Mouse (Mus musculus) MEL (cell line): Measurements from ENCODE around the gene Mgl2.
"Not testable (repeated sequence)": the region's sequence is repeated elsewhere in the genome, so short reads cannot be mapped to it uniquely, and the experiment has no call there.

ENCODE experiments used
- CTCF ChIP-seq, 3 experiments: IDR thresholded peaks in 2 of 3; conservative IDR thresholded peaks in 1 of 3; 2 replicates each; pipeline ENCODE4 v1.5.1; 2011 to 2012; ENCODE audit warnings: low read length in 3 of 3, low read depth in 2 of 3, mild to moderate bottlenecking in 2 of 3, improper control_type of control experiment in 1 of 3, inconsistent platforms in 1 of 3, mixed read lengths in 1 of 3, moderate library complexity in 1 of 3; ENCODE audit not compliant: control insufficient read depth in 1 of 3, insufficient read depth in 1 of 3, poor library complexity in 1 of 3, severe bottlenecking in 1 of 3
- ELF1 ChIP-seq: IDR thresholded peaks from 2 replicates; pipeline ENCODE4 v1.6.1; 2014; ENCODE audit warnings: low read depth, mild to moderate bottlenecking, inconsistent platforms, low read length, improper control_type of control experiment, moderate library complexity
- JUND ChIP-seq: IDR thresholded peaks from 2 replicates; pipeline ENCODE4 v1.6.1; 2011; ENCODE audit warnings: low read depth, mild to moderate bottlenecking, improper control_type of control experiment, low read length
- TCF12 ChIP-seq: IDR thresholded peaks from 2 replicates; pipeline ENCODE4 v1.6.1; 2014; ENCODE audit warnings: low read depth, mild to moderate bottlenecking, inconsistent platforms, low read length, improper control_type of control experiment, moderate library complexity

GRCm38 (mm10) chr11:70155897-70156296 lies 25.8 kb downstream of the Mgl2 start, which contains the start of gene Clec10a:
- TF ChIP-seq CTCF (IDR thresholded peaks at IDR 0.05 in 2 of 3, conservative IDR thresholded peaks at IDR 0.05 in 1 of 3; ENCODE audit: control insufficient read depth in 1 of 3, insufficient read depth in 1 of 3, low read depth in 2 of 3, low read length in 3 of 3, poor library complexity in 1 of 3, severe bottlenecking in 1 of 3); TCF12; JUND; ELF1: not testable (repeated sequence)
